ENCODE assay signal across 23 mouse cellular contexts in the genomic region with DNA sequence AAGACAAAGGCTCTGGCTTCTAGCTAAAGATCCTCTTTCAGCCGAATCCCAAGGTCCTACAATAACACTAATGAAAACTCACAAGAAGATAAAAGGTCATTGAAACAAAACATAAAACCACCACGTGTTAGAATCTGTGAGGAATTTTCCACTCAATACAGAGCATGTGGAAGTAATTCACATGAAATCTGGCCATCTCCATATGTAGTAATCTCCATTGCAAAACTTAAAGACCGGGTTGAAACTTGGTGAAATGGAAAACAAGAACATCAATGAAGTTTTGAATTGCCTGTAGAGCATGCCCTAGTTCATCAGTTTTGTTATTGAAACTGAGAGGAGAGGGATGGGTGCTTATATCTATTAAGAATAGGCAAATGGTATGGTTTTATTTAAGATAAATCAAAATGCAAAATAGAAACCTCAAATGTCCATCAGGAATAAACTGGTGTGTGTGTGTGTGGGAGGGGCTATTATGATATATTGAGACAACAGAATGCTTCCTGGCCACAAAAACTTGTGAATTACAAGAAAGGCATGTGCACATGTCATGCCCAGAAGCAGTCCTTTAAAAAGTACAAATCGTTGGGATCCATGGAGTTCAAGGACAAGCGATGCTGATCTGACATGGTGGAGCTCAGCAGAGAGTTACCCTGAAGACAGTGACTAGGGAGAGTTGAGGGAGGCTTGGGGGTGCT.
"Had no signal": no experiment of that assay in that cellular context is flagged by ENCODE, and none has a peak within 500 bp of the region (broad histone marks: within the 10 kb centered on the region; RNA-seq: fewer than 3 reads in every experiment).

No protein-coding gene starts in this region.

- H3K27me3 ChIP-seq: limb, embryonic 15.5 days; lung, embryonic 15.5 days; midbrain, embryonic 13.5 days had no signal

- DNase-seq: kidney, adult 9 months; kidney, postnatal 14 days; kidney, postnatal 4 days; layer of hippocampus, adult 9-11 months; lung, adult 18-20 months; lung, postnatal 10 days; lung, postnatal 36 days; right cerebral cortex, adult 18-20 months; right cerebral cortex, postnatal 14 days; right cerebral cortex, postnatal 4 days; thymus, adult 2 months; thymus, postnatal 14 days; thymus, postnatal 4 days had no signal

- H3K36me3 ChIP-seq: limb, embryonic 15.5 days; lung, embryonic 15.5 days; midbrain, embryonic 10.5 days; midbrain, embryonic 13.5 days had no signal

- H3K4me3 ChIP-seq: layer of hippocampus, adult 2 months; limb, embryonic 15.5 days; lung, embryonic 15.5 days; megakaryocyte, embryonic 14.5 days; midbrain, embryonic 10.5 days; midbrain, embryonic 13.5 days had no signal

- H3K4me2 ChIP-seq: limb, embryonic 15.5 days; liver, embryonic 11.5 days; lung, embryonic 15.5 days; midbrain, embryonic 13.5 days had no signal

- H3K9ac ChIP-seq: limb, embryonic 15.5 days; liver, embryonic 14.5 days; lung, embryonic 15.5 days; midbrain, embryonic 13.5 days had no signal

- ATAC-seq: midbrain, embryonic 13.5 days; midbrain, embryonic 16.5 days had no signal

- H3K27ac ChIP-seq: layer of hippocampus, adult 2 months; limb, embryonic 15.5 days; liver, embryonic 14.5 days; lung, embryonic 15.5 days; midbrain, embryonic 10.5 days; midbrain, embryonic 13.5 days; stomach, postnatal 0 days had no signal

- H3K4me1 ChIP-seq: lung, embryonic 15.5 days; megakaryocyte, embryonic 14.5 days; midbrain, embryonic 10.5 days; midbrain, embryonic 13.5 days had no signal

- H3K9me3 ChIP-seq: limb, embryonic 15.5 days; lung, embryonic 15.5 days; midbrain, embryonic 13.5 days had no signal
